Mouse (Mus musculus): ENCODE data around the gene Kcnq2. TPM values are rescaled to one million over a fixed set of nuclear protein-coding genes. Genes with fewer than 3 reads are reported as not detected.
A peak's percentile ranks its signal among the peaks of the same experiment; 100 is the strongest.

Gene Kcnq2
- polyA plus RNA-seq, 1 experiment: not detected

GRCm38 (mm10) chr2:181122642-181123041, 12.5 kb downstream of the Kcnq2 start:
- 0 out of 2 replicates have a peak overlapping the region, but pooled peaks have one; percentile 12 for H3K27ac ChIP-seq (ENCODE audit: insufficient read depth, low read depth, low read length)
- TF ChIP-seq POLR2A (IDR thresholded peaks at IDR 0.05; ENCODE audit: insufficient read depth, low read depth, low read length): no peak
- TF ChIP-seq CTCF (IDR thresholded peaks at IDR 0.05; ENCODE audit: insufficient read depth, low read depth, low read length): no peak
- peaks cover 57% of the 10 kb centered on the region for H3K4me1 ChIP-seq (ENCODE audit: control insufficient read depth, insufficient read depth, low read length)
- H3K4me3 ChIP-seq (ENCODE audit: insufficient read depth, low read depth, low read length): no peak overlapping the region

DNA sequence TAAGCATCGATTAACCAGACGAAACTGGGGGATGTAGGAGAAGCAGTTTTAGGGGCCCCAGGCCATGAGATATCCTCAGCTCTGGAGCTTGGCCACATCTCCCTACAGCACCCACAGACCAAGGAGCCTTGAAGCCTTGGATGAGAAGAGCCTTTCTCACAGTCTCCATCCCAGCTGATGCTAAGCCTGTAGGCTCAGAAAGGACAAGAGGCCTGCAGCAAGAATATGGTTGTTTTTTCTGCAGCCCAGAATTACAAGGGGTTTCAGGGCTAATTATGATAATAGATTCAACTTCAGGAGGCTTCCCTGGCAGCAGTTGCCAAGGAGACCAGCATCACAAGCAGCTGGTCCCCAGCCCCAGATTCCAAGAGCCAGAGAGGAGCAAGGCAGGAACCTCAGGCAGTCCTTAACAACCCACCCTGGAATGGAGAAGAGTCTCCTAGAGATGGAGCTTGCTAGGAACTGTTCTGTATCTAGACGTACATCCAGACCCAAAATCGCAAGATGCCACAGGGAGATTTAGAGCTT, 14.1 kb downstream of the Kcnq2 start:
- TF ChIP-seq CTCF (IDR thresholded peaks at IDR 0.05; ENCODE audit: insufficient read depth, low read depth, low read length) (no peak), POLR2A (IDR thresholded peaks at IDR 0.05; ENCODE audit: insufficient read depth, low read depth, low read length) (no peak)
- Histone ChIP-seq H3K27ac (ENCODE audit: insufficient read depth, low read depth, low read length) (peak overlapping the region; percentile 97), H3K4me1 (ENCODE audit: control insufficient read depth, insufficient read depth, low read length) (peaks cover 56% of the 10 kb centered on the region), H3K4me3 (ENCODE audit: insufficient read depth, low read depth, low read length) (no peak overlapping the region)
- 30% methylated on average over 4 of the region's 4 CpGs for WGBS

- TF ChIP-seq CTCF (IDR thresholded peaks at IDR 0.05; ENCODE audit: insufficient read depth, low read depth, low read length) (no peak), POLR2A (IDR thresholded peaks at IDR 0.05; ENCODE audit: insufficient read depth, low read depth, low read length) (no peak)
- Histone ChIP-seq H3K4me3 (ENCODE audit: insufficient read depth, low read depth, low read length) (no peak overlapping the region), H3K4me1 (ENCODE audit: control insufficient read depth, insufficient read depth, low read length) (peaks cover 60% of the 10 kb centered on the region), H3K27ac (ENCODE audit: insufficient read depth, low read depth, low read length) (peak overlapping the region; percentile 97)
- WGBS: 15% methylated on average over 10 of the region's 10 CpGs
Observed at GRCm38 (mm10) chr2:181119952-181120351, 15.1 kb downstream of the Kcnq2 start.

- peaks cover 70% of the 10 kb centered on the region for H3K4me1 ChIP-seq (ENCODE audit: control insufficient read depth, insufficient read depth, low read length)
Observed at GRCm38 (mm10) chr2:181116436-181116835, 18.7 kb downstream of the Kcnq2 start.

DNA sequence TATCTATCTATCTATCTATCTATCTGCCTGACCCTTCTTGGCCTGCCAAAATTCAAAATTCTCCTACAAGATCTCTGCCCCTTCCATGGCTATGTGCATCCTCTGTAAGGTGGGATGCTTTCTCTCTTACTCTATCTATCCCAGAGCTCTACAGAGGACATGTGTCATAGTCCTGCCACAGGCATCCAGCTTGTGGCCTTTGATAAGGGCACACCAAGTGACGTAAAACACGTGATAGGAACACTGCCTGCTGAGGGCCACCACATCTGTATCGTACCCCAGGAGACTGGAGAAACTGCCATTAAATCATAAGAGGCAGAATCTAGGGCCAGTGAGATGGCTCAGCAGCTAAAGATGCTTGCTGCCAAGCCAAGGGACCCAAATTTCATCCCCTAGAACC, 19.7 kb downstream of the Kcnq2 start:
- TF ChIP-seq CTCF (IDR thresholded peaks at IDR 0.05; ENCODE audit: insufficient read depth, low read depth, low read length) (no peak), POLR2A (IDR thresholded peaks at IDR 0.05; ENCODE audit: insufficient read depth, low read depth, low read length) (no peak)
- peaks cover 63% of the 10 kb centered on the region for H3K4me1 ChIP-seq (ENCODE audit: control insufficient read depth, insufficient read depth, low read length)
- H3K27ac ChIP-seq (ENCODE audit: insufficient read depth, low read depth, low read length): peak overlapping the region; percentile 94
- no peak overlapping the region for H3K4me3 ChIP-seq (ENCODE audit: insufficient read depth, low read depth, low read length)
- 49% methylated on average over 3 of the region's 3 CpGs for WGBS

More at GRCm38 (mm10) chr2:181116436-181116835, 18.7 kb downstream of the Kcnq2 start:
- Histone ChIP-seq H3K4me3 (ENCODE audit: insufficient read depth, low read depth, low read length) (no peak overlapping the region), H3K27ac (ENCODE audit: insufficient read depth, low read depth, low read length) (peak overlapping the region; percentile 57)
- 63% methylated on average over 5 of the region's 5 CpGs for WGBS
- TF ChIP-seq CTCF (IDR thresholded peaks at IDR 0.05; ENCODE audit: insufficient read depth, low read depth, low read length): no peak
- no peak for TF ChIP-seq POLR2A (IDR thresholded peaks at IDR 0.05; ENCODE audit: insufficient read depth, low read depth, low read length)

DNA sequence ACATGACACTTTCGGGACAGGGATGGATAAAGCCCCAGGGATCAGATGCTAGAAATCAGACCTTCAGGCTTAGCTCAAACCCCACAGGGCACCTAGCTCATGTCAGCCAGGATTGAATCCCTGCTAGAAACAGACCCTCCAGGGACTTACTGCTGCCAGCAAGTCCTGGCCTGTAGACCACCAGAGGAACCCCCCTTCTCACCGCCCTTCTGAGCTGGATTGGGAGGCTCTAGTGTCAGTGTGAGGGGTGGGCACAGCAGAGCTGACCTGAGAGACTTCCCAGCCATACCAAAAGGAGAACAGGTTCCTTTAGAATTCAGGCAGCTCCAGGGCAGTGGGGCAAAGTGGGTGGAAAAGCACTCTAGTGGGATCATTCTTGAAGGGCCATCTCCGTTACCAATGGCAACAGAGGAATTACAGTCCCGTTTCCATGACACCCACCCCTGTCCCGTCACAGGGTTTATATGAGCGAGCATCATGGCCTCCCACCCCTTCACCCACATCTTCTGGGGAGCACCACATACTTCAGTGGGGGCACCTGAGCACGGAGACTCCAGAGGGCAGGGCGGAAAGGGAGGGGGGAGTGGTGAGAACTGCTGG, 21.2 kb downstream of the Kcnq2 start:
- no peak overlapping the region for H3K4me3 ChIP-seq (ENCODE audit: insufficient read depth, low read depth, low read length)
- TF ChIP-seq CTCF (IDR thresholded peaks at IDR 0.05; ENCODE audit: insufficient read depth, low read depth, low read length) (no peak), POLR2A (IDR thresholded peaks at IDR 0.05; ENCODE audit: insufficient read depth, low read depth, low read length) (no peak)
- H3K27ac ChIP-seq (ENCODE audit: insufficient read depth, low read depth, low read length): peak overlapping the region; percentile 94
- H3K4me1 ChIP-seq (ENCODE audit: control insufficient read depth, insufficient read depth, low read length): peaks cover 54% of the 10 kb centered on the region
- WGBS: 39% methylated on average over 8 of the region's 8 CpGs

DNA sequence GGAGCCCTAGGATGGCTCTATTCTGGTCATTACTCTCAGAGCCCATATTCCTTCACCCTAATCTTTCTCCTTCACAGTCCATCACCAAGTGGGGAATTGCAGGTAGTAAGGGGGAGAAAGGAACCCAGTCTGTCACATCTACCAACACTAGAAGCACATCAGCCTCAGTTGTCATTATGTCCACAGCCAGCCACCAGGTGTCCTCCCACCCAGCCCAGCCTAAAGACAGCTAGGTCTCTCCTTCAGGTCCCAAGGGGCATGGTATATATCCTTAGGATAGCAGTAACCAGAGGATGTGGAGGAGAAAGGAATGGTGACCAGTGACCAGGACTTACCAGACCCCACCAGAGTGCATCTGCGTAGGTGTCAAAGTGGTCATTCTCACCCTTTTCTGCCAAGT, 23.4 kb downstream of the Kcnq2 start:
- WGBS: 93% methylated on average over 1 of the region's 1 CpGs
- TF ChIP-seq CTCF (IDR thresholded peaks at IDR 0.05; ENCODE audit: insufficient read depth, low read depth, low read length) (no peak), POLR2A (IDR thresholded peaks at IDR 0.05; ENCODE audit: insufficient read depth, low read depth, low read length) (no peak)
- Histone ChIP-seq H3K4me1 (ENCODE audit: control insufficient read depth, insufficient read depth, low read length) (peaks cover 47% of the 10 kb centered on the region), H3K27ac (ENCODE audit: insufficient read depth, low read depth, low read length) (no peak overlapping the region), H3K4me3 (ENCODE audit: insufficient read depth, low read depth, low read length) (no peak overlapping the region)

GRCm38 (mm10) chr2:181104111-181104510, 31.0 kb downstream of the Kcnq2 start:
- TF ChIP-seq POLR2A (IDR thresholded peaks at IDR 0.05; ENCODE audit: insufficient read depth, low read depth, low read length) (no peak), CTCF (IDR thresholded peaks at IDR 0.05; ENCODE audit: insufficient read depth, low read depth, low read length) (no peak)
- WGBS: 26% methylated on average over 2 of the region's 2 CpGs
- H3K4me3 ChIP-seq (ENCODE audit: insufficient read depth, low read depth, low read length): no peak overlapping the region
- no peak overlapping the region for H3K27ac ChIP-seq (ENCODE audit: insufficient read depth, low read depth, low read length)
- H3K4me1 ChIP-seq (ENCODE audit: control insufficient read depth, insufficient read depth, low read length): peaks cover 24% of the 10 kb centered on the region

DNA sequence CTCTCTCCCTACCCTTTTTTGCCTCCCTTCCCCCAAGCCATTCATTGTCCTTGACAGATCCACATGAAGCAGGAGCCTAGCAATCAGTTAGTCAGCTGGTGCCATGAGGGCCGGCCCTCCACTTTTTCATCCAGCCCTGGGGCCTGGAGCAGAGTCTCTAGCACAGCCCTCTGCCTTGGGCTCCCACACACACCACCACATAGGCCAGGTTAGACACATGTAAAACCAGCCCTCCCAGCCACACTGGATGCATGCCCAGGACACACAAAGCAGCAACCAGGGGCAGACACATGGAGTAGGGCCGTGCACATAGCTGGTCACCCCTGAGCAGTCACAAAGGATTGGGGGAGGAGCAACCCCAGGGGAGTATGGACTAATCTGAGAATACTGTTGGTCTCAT, 32.9 kb downstream of the Kcnq2 start:
- Histone ChIP-seq H3K4me1 (ENCODE audit: control insufficient read depth, insufficient read depth, low read length) (peaks cover 24% of the 10 kb centered on the region), H3K27ac (ENCODE audit: insufficient read depth, low read depth, low read length) (no peak overlapping the region), H3K4me3 (ENCODE audit: insufficient read depth, low read depth, low read length) (no peak overlapping the region)
- WGBS: 33% methylated on average over 2 of the region's 2 CpGs
- TF ChIP-seq CTCF (IDR thresholded peaks at IDR 0.05; ENCODE audit: insufficient read depth, low read depth, low read length) (no peak), POLR2A (IDR thresholded peaks at IDR 0.05; ENCODE audit: insufficient read depth, low read depth, low read length) (no peak)
